Mouse (Mus musculus) left cerebral cortex, postnatal 10 days (tissue): Measurements from ENCODE around the gene Naxd. TPM values are rescaled to one million over a fixed set of nuclear protein-coding genes. Genes with fewer than 3 reads are reported as not detected.

Experiments
- DNase-seq, 2 experiments: peaks; one replicate each; pipeline ENCODE4 v3.0.0; 2021 to 2022; ENCODE audit warnings: low spot score in 2 of 2, mixed read lengths in 1 of 2; ENCODE audit errors: extremely low spot score in 1 of 2
- intact Hi-C: fragments of 180-260 bp; cut with DNase I; formaldehyde crosslinking; loops from one replicate; pipeline ENCODE4 v1.15.1; 2025
- total RNA-seq, 2 experiments: library from RNA; stranded (reverse); gene quantifications; 2 replicates each; pipeline ENCODE4 v1.2.3; 2021

Gene Naxd
- total RNA-seq, 2 experiments from 2014 or later = 55.8 to 60.0 TPM

GRCm38 (mm10) chr8:11503476-11504232, 6.3 kb downstream of the Naxd start:
- no peak for DNase-seq
- intact Hi-C loops = no loop called here

DNA sequence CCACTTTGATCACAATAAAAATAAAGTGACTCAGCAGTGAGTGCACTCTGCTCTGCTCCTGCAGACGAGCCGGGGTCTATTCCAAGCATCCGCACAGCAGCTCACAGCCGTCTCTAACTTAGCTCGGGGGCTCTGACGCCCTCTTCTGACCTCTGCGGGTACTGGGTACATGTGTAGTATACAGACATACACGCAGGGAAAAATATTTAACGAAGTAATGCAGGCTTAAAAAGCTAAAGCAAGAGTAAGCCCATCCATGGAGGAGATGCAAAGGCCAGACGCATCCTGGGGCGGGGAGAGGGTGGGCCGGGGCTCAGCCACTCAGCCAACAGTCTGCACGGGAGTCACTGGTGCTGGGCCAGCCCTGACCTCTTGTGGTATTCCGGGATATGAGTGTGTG, 8.8 kb downstream of the Naxd start:
- intact Hi-C loops = loop anchor here (5.0 kb wide), 2 partner anchors 36 to 111 kb away; no protein-coding TSS in a partner anchor
- no peak for DNase-seq

- peak in 1 of 2 experiments; percentile 63 for DNase-seq
- intact Hi-C loops = loop anchor here (5.0 kb wide), 2 partner anchors 35 to 110 kb away; no protein-coding TSS in a partner anchor
These were observed 9.5 kb downstream of the Naxd start for GRCm38 (mm10) chr8:11506802-11507201.

- intact Hi-C loops = loop anchor here (5.0 kb wide), 2 partner anchors 33 to 108 kb away; no protein-coding TSS in a partner anchor
- DNase-seq = no peak
These were observed 11.6 kb downstream of the Naxd start for GRCm38 (mm10) chr8:11508880-11509279.

- DNase-seq = no peak
- intact Hi-C loops = no loop called here
These were observed 13.7 kb downstream of the Naxd start for GRCm38 (mm10) chr8:11510971-11511370.

DNA sequence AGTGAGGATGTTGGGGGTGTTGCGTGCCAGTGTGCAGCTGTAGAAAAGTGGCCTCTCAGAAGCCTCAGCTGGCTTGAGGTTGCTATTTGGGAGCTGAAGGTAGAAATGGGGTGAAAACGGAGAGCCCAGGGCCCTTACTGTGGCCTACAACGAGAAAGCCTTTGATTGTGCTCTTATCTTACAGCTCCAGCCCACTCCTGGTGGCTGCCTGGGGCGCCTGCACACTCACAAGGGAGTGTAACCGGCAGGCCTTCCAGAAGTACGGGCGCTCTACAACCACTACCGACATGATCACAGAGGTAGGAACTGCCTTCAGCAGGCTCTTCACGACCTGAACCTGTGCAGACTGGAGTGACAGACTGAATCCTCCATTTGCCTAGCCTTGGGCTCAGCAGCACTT, 15.4 kb downstream of the Naxd start:
- no peak for DNase-seq
- intact Hi-C loops = no loop called here

DNA sequence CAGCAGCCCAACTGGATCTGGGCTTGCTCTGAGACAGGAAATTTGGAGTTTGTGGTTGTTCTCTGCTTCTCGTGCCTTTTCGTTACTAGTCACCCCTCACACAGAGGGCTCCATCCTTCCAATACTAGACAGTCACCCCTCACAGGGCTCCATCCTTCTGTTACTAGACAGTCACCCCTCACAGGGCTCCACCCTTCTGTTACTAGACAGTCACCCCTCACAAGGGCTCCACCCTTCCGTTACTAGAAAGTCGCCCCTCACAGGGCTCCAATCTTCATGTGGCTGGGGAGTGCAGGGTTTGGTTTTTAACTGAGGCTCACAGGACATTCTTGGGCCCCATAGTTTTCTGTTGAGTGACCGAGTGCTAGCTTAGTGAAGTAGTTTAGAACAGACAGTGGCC, 15.9 kb downstream of the Naxd start:
- DNase-seq = no peak
- intact Hi-C loops = no loop called here

GRCm38 (mm10) chr8:11516292-11516691, 19.0 kb downstream of the Naxd start:
- intact Hi-C loops = no loop called here
- no peak for DNase-seq

DNA sequence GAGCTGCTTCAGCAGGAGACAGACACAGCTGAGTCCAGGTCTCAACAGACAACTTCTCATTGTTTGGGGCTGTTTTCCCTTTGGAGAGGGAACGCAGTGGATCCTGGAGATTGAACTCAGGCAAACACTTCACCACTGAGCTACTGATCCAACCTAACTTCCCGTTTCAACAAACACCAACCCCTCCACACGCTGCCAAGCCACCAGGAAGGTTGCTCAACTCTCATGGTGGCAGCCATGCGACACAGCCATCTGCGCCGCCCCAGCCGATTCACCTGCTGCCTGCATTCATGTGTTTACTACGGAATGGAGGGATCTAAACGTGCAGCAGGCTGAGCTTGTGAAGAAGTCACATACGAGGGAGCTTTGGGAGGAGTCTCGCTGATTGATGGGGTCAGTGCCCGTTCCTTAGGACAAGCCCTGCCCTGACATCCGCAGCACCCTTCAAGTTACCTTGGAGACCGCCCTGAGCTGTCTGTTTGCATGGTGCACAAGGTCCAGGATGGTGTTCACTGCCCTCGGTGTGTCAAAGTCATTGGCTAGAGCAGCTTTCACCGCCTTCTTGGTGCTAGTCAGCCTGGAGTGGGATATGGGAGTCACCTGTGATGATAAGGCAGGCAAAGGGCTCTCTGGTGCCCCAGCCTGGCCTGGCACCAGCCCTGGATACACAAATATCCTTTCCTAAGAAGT, 20.2 kb downstream of the Naxd start:
- DNase-seq = no peak
- intact Hi-C loops = no loop called here

DNA sequence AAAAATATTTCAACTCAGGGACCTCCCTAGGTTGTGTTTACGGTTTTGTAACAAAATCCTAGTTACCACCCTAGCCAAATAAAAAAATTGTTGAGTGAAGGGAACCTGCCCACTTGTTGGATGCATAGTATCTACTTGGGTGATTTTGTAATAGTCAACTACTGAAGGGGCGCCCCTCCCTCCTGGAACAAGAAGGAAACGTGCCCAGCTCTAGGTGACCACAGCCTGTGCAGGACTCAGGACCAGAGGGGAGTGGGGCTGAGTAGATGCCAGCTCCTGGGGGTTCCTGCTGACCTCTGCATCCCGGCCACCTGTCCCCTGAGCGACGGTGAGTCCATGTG, 20.7 kb downstream of the Naxd start:
- intact Hi-C loops = no loop called here
- no peak for DNase-seq

DNA sequence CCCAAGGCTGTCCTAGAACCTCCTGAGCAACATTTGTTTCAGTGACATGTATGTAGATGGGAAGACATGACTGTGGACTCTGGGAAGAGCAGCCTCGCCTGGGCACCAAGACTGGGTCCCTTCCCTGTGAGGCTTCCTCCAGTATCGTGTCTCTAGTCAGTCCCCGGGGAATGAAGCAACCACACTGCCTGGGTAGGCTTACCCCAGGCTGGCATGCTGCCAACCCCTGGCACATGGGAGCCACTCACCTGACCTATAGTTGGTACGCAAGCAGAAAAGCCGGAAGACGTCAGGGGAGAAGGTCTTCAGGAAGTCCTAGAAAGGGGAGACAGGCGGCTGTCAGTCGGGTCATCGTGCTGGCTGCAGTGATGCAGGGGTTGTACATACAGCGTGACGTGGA, 21.4 kb downstream of the Naxd start:
- intact Hi-C loops = no loop called here
- no peak for DNase-seq

GRCm38 (mm10) chr8:11523331-11523730, 26.0 kb downstream of the Naxd start:
- DNase-seq = no peak

GRCm38 (mm10) chr8:11530155-11530770, 33.0 kb downstream of the Naxd start:
- DNase-seq = no peak
- intact Hi-C loops = no loop called here

More at GRCm38 (mm10) chr8:11523331-11523730, 26.0 kb downstream of the Naxd start:
- intact Hi-C loops = no loop called here

DNA sequence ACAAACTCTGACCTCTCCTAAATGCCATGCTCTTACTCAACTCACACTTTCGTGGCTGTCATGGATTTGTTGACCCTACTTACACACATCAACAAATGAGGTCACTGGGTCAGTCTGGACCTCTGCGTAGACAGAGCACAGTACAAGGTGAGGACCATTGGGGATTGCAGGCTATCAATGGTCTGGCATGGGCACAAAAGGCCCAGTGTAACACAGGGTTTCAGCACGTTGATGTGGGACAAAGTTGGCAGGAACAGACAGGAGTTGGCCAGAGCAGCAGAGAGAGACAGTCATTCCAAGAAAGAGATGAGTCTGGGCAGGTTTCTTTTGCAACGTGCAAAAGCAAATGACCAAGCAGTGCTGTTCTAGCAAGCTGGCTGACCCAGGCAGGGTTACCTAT, 33.5 kb downstream of the Naxd start:
- intact Hi-C loops = no loop called here
- DNase-seq = no peak

DNA sequence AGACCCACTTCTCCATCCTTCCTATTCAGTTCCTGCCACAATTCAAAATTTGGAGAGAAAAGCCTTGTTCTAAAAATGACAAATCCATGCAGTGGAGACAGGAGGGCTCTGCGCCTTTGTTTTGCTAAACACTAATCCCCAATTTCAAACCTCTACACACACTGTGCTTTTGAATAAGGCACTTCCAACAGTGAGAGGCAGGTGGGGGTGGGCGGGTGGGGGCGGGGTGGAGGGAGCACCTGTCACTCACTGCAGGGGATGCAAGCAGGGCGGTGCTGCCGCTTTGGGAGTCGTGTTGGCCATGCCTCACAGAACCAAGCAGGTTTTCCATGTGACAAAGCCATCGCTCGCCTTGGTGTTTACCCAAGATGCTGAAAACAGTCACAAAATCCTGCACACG, 37.2 kb downstream of the Naxd start:
- no peak for DNase-seq
- intact Hi-C loops = no loop called here

GRCm38 (mm10) chr8:11539049-11539448, 41.7 kb downstream of the Naxd start:
- intact Hi-C loops = no loop called here
- no peak for DNase-seq

DNA sequence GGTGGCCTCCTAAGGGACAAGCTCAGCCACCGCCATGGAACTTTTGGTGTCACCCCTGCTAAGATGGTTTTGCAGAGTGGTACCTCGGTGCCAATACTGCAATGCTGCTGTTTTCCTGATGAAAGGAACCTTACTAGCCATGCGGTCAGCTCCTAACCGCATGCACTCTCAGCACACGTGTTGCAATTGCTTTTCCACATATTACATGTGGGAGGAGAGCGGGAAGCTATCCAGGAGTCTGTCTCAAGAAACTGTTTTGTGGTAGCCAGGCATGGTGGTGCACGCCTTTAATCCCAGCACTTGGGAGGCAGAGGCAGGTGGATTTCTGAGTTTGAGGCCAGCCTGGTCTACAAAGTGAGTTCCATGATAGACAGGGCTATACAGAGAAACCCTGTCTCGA, 42.9 kb downstream of the Naxd start:
- DNase-seq = no peak
- intact Hi-C loops = loop anchor here (5.0 kb wide), 1 partner anchor 33 kb away; no protein-coding TSS in a partner anchor

- no peak for DNase-seq
- intact Hi-C loops = loop anchor here (5.0 kb wide), 1 partner anchor 35 kb away; no protein-coding TSS in a partner anchor
These were observed 44.7 kb downstream of the Naxd start for GRCm38 (mm10) chr8:11542031-11542430.

DNA sequence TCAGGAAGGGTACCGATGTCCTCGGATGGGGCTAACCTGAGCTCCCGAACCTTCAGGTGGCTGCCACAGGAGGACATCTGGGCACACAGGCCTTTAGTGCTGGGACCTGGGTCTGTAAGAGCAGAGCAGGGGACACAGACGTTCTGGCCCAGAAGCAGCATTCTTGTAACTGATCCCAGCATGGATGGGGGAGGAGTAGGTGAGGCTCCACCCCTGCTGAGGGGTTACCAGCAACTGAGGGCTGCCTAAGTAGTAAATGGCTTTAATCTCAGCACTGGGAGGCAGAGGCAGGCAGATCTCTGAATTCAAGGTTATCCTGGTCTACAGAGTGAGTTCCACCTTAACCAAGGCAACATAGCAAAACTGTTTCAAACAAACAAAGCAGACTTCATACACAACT, 45.6 kb downstream of the Naxd start:
- intact Hi-C loops = loop anchor here (5.0 kb wide), 1 partner anchor 36 kb away; no protein-coding TSS in a partner anchor
- DNase-seq = no peak

DNA sequence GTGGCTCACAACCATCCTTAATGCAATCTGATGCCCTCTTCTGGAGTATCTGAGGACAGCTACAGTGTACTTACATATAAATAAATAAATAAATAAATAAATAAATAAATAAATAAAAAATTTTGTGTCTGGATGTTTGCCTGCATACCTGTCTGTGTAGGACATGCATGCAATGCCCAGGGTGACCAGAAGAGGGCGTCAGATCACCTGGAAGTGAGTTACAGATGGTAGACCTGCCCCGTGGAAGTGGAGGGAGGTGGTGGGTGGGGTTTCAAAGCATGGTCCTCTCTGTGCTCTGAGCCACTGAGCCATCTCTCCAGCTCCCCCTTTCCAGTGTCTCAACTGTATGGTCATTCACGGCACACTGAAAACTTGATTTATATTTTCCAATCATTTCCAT, 47.1 kb downstream of the Naxd start:
- intact Hi-C loops = loop anchor here (5.0 kb wide), 1 partner anchor 37 kb away; no protein-coding TSS in a partner anchor
- peak in 1 of 2 experiments; percentile 62 for DNase-seq
